Mouse (Mus musculus) E14TG2a.4 (cell line): ENCODE data around the gene Pdzd9.

Experiments
- CTCF ChIP-seq: conservative IDR thresholded peaks from 2 replicates; pipeline ENCODE4 v1.5.1; 2014; ENCODE audit warnings: low read length
- NANOG ChIP-seq: IDR thresholded peaks from 2 replicates; pipeline ENCODE4 v1.6.1; 2014; ENCODE audit warnings: borderline replicate concordance, low read length, mixed read lengths
- POU5F1 ChIP-seq: IDR thresholded peaks from 2 replicates; pipeline ENCODE4 v1.6.1; 2014; ENCODE audit warnings: low read length, borderline replicate concordance

DNA sequence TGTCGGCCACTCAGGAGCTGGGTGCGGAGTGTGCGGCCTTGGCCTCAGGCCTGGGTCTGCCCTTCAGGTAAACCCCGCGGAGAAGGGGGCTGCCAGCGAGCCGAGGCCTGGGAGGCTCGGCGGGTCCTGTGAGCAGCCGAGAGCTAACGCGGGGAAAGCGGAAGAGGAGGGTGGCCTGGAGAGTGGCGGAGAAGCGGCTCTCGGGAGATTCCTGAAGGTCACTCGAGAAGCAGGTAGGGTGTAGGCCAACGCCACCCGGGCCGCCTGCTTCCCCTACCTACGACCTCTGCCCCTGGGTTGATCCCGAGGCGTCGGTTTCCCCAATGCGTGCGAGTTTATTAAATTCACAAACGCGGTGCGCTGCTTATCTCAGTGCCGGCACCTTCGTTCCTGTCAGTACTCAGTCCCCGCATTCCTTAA is 34.8 kb downstream of the Pdzd9 start:
- TF ChIP-seq CTCF (no peak), POU5F1 (no peak), NANOG (no peak)
